Mouse (Mus musculus): Measurements from ENCODE around the gene Sirpa. TPM values are rescaled to one million over a fixed set of nuclear protein-coding genes. Genes with fewer than 3 reads are reported as not detected.

Sirpa gene
- total RNA-seq (2014; fragmentation: Nextera tagmentation) (77.4 and 88.0 TPM in 2 replicates), total RNA-seq (2017) (63.8 and 83.6 TPM in 2 replicates)

GRCm38 (mm10) chr2:129592459-129593140 is at the start of gene Sirpa:
Sirpa (plus strand) TSS chr2:129592835.
- peak; percentile 50 for ATAC-seq (replicated peaks; ENCODE audit: poor library complexity, severe bottlenecking)

GRCm38 (mm10) chr2:129544448-129544847 is 48.2 kb upstream of the Sirpa start:
- ATAC-seq (replicated peaks; ENCODE audit: poor library complexity, severe bottlenecking) = no peak

GRCm38 (mm10) chr2:129544919-129545318 is 47.7 kb upstream of the Sirpa start:
- no peak for ATAC-seq (replicated peaks; ENCODE audit: poor library complexity, severe bottlenecking)

GRCm38 (mm10) chr2:129545596-129545995 is 47.0 kb upstream of the Sirpa start:
- ATAC-seq (replicated peaks; ENCODE audit: poor library complexity, severe bottlenecking) = peak; percentile 49

GRCm38 (mm10) chr2:129546772-129547171 is 45.9 kb upstream of the Sirpa start:
- ATAC-seq (replicated peaks; ENCODE audit: poor library complexity, severe bottlenecking) = peak; percentile 80

GRCm38 (mm10) chr2:129549537-129550135 is 43.0 kb upstream of the Sirpa start:
- ATAC-seq (replicated peaks; ENCODE audit: poor library complexity, severe bottlenecking) = peak; percentile 41

- peak; percentile 33; the same call in 1 of the 2 replicates for ATAC-seq (replicated peaks; ENCODE audit: poor library complexity, severe bottlenecking)
Measured at GRCm38 (mm10) chr2:129550781-129551180, 41.9 kb upstream of the Sirpa start.

GRCm38 (mm10) chr2:129556081-129556480 is 36.6 kb upstream of the Sirpa start:
- ATAC-seq (replicated peaks; ENCODE audit: poor library complexity, severe bottlenecking) = no peak

- peak; percentile 94 for ATAC-seq (replicated peaks; ENCODE audit: poor library complexity, severe bottlenecking)
Measured at GRCm38 (mm10) chr2:129558008-129558874, 34.4 kb upstream of the Sirpa start.

- ATAC-seq (replicated peaks; ENCODE audit: poor library complexity, severe bottlenecking) = no peak; the same call in 1 of the 2 replicates
Measured at GRCm38 (mm10) chr2:129558875-129559219, 33.8 kb upstream of the Sirpa start.

- ATAC-seq (replicated peaks; ENCODE audit: poor library complexity, severe bottlenecking) = no peak
Measured at GRCm38 (mm10) chr2:129561796-129562195, 30.8 kb upstream of the Sirpa start.

- ATAC-seq (replicated peaks; ENCODE audit: poor library complexity, severe bottlenecking) = no peak
Measured at GRCm38 (mm10) chr2:129563944-129564709, 28.5 kb upstream of the Sirpa start.

GRCm38 (mm10) chr2:129569120-129569519 is 23.5 kb upstream of the Sirpa start:
- no peak for ATAC-seq (replicated peaks; ENCODE audit: poor library complexity, severe bottlenecking)

- no peak for ATAC-seq (replicated peaks; ENCODE audit: poor library complexity, severe bottlenecking)
Measured at GRCm38 (mm10) chr2:129569556-129569955, 23.1 kb upstream of the Sirpa start.

- no peak for ATAC-seq (replicated peaks; ENCODE audit: poor library complexity, severe bottlenecking)
Measured at GRCm38 (mm10) chr2:129573701-129574273, 18.8 kb upstream of the Sirpa start.

GRCm38 (mm10) chr2:129574395-129575046 is 18.1 kb upstream of the Sirpa start:
- ATAC-seq (replicated peaks; ENCODE audit: poor library complexity, severe bottlenecking) = peak; percentile 16; the same call in 1 of the 2 replicates

- peak; percentile 86 for ATAC-seq (replicated peaks; ENCODE audit: poor library complexity, severe bottlenecking)
Measured at GRCm38 (mm10) chr2:129575113-129575512, 17.5 kb upstream of the Sirpa start.

GRCm38 (mm10) chr2:129576611-129577447 is 15.8 kb upstream of the Sirpa start:
- no peak for ATAC-seq (replicated peaks; ENCODE audit: poor library complexity, severe bottlenecking)
